Mouse (Mus musculus) fat pad, adult 2 months (tissue): Measurements from ENCODE around the gene Gm36028.

ENCODE experiments used
- DNase-seq: peaks from one replicate; pipeline ENCODE4 v3.0.0-alpha.2; 2011; ENCODE audit warnings: low read depth, low spot score; ENCODE audit errors: extremely low read depth

Gene Gm36028

GRCm38 (mm10) chr16:37861029-37861428, at the start of gene Gm36028:
Gene Gm36028, minus strand, starts transcription at chr16:37861146.
- DNase-seq, result no peak

GRCm38 (mm10) chr16:37906456-37906855, 45.5 kb upstream of the Gm36028 start:
- DNase-seq, result no peak

GRCm38 (mm10) chr16:37901318-37901717, 40.4 kb upstream of the Gm36028 start:
- DNase-seq, result no peak

- DNase-seq, result peak; percentile 23
These were observed 38.4 kb upstream of the Gm36028 start for GRCm38 (mm10) chr16:37899357-37899756.

- peak; percentile 31 for DNase-seq
These were observed 37.8 kb upstream of the Gm36028 start for GRCm38 (mm10) chr16:37898790-37899189.

- DNase-seq, result no peak
These were observed 33.0 kb upstream of the Gm36028 start for GRCm38 (mm10) chr16:37893942-37894341.

GRCm38 (mm10) chr16:37893381-37893780, 32.4 kb upstream of the Gm36028 start:
- DNase-seq, result no peak

- no peak for DNase-seq
These were observed 31.7 kb upstream of the Gm36028 start for GRCm38 (mm10) chr16:37892667-37893066.

GRCm38 (mm10) chr16:37888986-37889385, 28.0 kb upstream of the Gm36028 start:
- DNase-seq, result no peak

- DNase-seq, result no peak
These were observed 20.2 kb upstream of the Gm36028 start for GRCm38 (mm10) chr16:37881168-37881567.

GRCm38 (mm10) chr16:37879750-37880419, 18.9 kb upstream of the Gm36028 start:
- no peak for DNase-seq

- DNase-seq, result no peak
These were observed 18.1 kb upstream of the Gm36028 start for GRCm38 (mm10) chr16:37878951-37879505.

- no peak for DNase-seq
These were observed 16.5 kb upstream of the Gm36028 start for GRCm38 (mm10) chr16:37877406-37877805.

GRCm38 (mm10) chr16:37874501-37875235, 13.7 kb upstream of the Gm36028 start:
- no peak for DNase-seq

- DNase-seq, result no peak
These were observed 10.3 kb upstream of the Gm36028 start for GRCm38 (mm10) chr16:37871112-37871715.

GRCm38 (mm10) chr16:37869470-37870231, 8.7 kb upstream of the Gm36028 start:
- no peak for DNase-seq

- no peak for DNase-seq
These were observed 7.8 kb upstream of the Gm36028 start for GRCm38 (mm10) chr16:37868506-37869469.

GRCm38 (mm10) chr16:37867791-37868505, 7.0 kb upstream of the Gm36028 start, which contains the start of gene Lrrc58:
Gene Lrrc58, plus strand, starts transcription at chr16:37868389.
- DNase-seq, result no peak

- no peak for DNase-seq
These were observed 4.9 kb upstream of the Gm36028 start for GRCm38 (mm10) chr16:37865841-37866240.
